Mouse (Mus musculus) spleen, adult 18-20 months (tissue): Measurements from ENCODE around the gene Socs1.

Experiments
- DNase-seq, 2 experiments: peaks; one replicate each; pipeline ENCODE4 v3.0.0; 2022; ENCODE audit warnings: mixed read lengths in 2 of 2

The Socs1 gene

GRCm38 (mm10) chr16:10786782-10787547, 1.6 kb upstream of the Socs1 start:
- no peak for DNase-seq

- peak; percentile 66 to 72 for DNase-seq
Measured at GRCm38 (mm10) chr16:10786288-10786687, 952 bp upstream of the Socs1 start.

- DNase-seq: peak; percentile 85 to 94
Measured at GRCm38 (mm10) chr16:10784793-10785370, 454 bp downstream of the Socs1 start.

- DNase-seq: peak; percentile 23 to 51
Measured at GRCm38 (mm10) chr16:10783883-10784792, 1.2 kb downstream of the Socs1 start.

- no peak for DNase-seq
Measured at GRCm38 (mm10) chr16:10783451-10783850, 1.9 kb downstream of the Socs1 start.

GRCm38 (mm10) chr16:10783152-10783434, 2.2 kb downstream of the Socs1 start:
- DNase-seq: no peak

GRCm38 (mm10) chr16:10782377-10783151, 2.8 kb downstream of the Socs1 start:
- DNase-seq: no peak

- DNase-seq: no peak
Measured at GRCm38 (mm10) chr16:10781862-10782371, 3.4 kb downstream of the Socs1 start.

- no peak for DNase-seq
Measured at GRCm38 (mm10) chr16:10780631-10781120, 4.7 kb downstream of the Socs1 start.

- DNase-seq: no peak
Measured at GRCm38 (mm10) chr16:10777579-10778160, 7.7 kb downstream of the Socs1 start.

GRCm38 (mm10) chr16:10776322-10776721, 9.0 kb downstream of the Socs1 start:
- no peak for DNase-seq

- no peak for DNase-seq
Measured at GRCm38 (mm10) chr16:10774726-10775125, 10.6 kb downstream of the Socs1 start.

- DNase-seq: no peak
Measured at GRCm38 (mm10) chr16:10773543-10773942, 11.8 kb downstream of the Socs1 start.

GRCm38 (mm10) chr16:10771769-10772510, 13.4 kb downstream of the Socs1 start:
- peak; percentile 31 to 42 for DNase-seq

GRCm38 (mm10) chr16:10770531-10771325, 14.6 kb downstream of the Socs1 start:
- no peak for DNase-seq

- peak; percentile 49 to 58 for DNase-seq
Measured at GRCm38 (mm10) chr16:10769661-10770060, 15.7 kb downstream of the Socs1 start.

GRCm38 (mm10) chr16:10768821-10769220, 16.5 kb downstream of the Socs1 start:
- peak in 1 of 2 experiments; percentile 36 for DNase-seq

GRCm38 (mm10) chr16:10767158-10767557, 18.2 kb downstream of the Socs1 start:
- DNase-seq: peak in 1 of 2 experiments; percentile 70

- DNase-seq: no peak
Measured at GRCm38 (mm10) chr16:10764323-10764722, 21.0 kb downstream of the Socs1 start.

- DNase-seq: no peak
Measured at GRCm38 (mm10) chr16:10763540-10764264, 21.6 kb downstream of the Socs1 start.
